Mouse (Mus musculus) ES-E14 (cell line): ENCODE results near the gene Pitpnm1.

Source experiments
- HCFC1 ChIP-seq: IDR thresholded peaks from 2 replicates; pipeline ENCODE4 v1.6.1; 2012; ENCODE audit warnings: low read length, inconsistent platforms, borderline replicate concordance; ENCODE audit not compliant: insufficient read depth
- MAFK ChIP-seq: IDR thresholded peaks from 2 replicates; pipeline ENCODE4 v1.6.1; 2014; ENCODE audit warnings: mild to moderate bottlenecking, low read depth, low read length, inconsistent platforms; ENCODE audit not compliant: insufficient read depth
- ZNF384 ChIP-seq: IDR thresholded peaks from 2 replicates; pipeline ENCODE4 v1.6.1; 2012; ENCODE audit warnings: low read depth, low read length, inconsistent platforms

- no peak for TF ChIP-seq MAFK
- no peak for TF ChIP-seq HCFC1
- no peak for TF ChIP-seq ZNF384
These were observed 31.3 kb downstream of the Pitpnm1 start for GRCm38 (mm10) chr19:4131075-4131474.
